Mouse (Mus musculus): ENCODE data around the gene Pomt1.

Gene Pomt1

GRCm38 (mm10) chr2:32235886-32236759 lies at the start of gene Pomt1:
Pomt1 (plus strand) TSS chr2:32236590.
- peak; percentile 96 for DNase-seq

GRCm38 (mm10) chr2:32187019-32187551 lies 49.3 kb upstream of the Pomt1 start:
- DNase-seq: no peak

DNA sequence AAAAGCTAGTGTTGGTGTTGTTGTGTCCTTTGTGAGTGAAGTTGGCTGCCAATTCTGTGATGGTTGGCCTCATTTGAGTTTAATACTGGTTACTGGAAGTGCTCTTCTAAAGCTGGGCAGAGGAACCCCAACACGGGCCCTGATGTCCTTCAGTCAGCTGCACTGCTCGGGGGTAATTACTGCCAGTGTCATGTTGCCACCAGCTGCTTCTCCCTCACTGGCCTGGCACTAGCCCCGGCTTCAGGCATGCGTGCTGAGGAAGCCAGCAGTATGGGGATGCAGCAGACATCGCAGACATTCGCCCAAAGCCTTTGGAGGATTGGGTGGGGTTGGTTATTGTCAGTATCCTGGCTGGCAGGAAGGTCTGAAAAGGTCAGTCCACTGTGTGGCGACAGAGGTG lies 48.7 kb upstream of the Pomt1 start:
- no peak for DNase-seq

GRCm38 (mm10) chr2:32189060-32189681 lies 47.2 kb upstream of the Pomt1 start:
- DNase-seq: no peak

GRCm38 (mm10) chr2:32190620-32191019 lies 45.8 kb upstream of the Pomt1 start:
- no peak for DNase-seq

DNA sequence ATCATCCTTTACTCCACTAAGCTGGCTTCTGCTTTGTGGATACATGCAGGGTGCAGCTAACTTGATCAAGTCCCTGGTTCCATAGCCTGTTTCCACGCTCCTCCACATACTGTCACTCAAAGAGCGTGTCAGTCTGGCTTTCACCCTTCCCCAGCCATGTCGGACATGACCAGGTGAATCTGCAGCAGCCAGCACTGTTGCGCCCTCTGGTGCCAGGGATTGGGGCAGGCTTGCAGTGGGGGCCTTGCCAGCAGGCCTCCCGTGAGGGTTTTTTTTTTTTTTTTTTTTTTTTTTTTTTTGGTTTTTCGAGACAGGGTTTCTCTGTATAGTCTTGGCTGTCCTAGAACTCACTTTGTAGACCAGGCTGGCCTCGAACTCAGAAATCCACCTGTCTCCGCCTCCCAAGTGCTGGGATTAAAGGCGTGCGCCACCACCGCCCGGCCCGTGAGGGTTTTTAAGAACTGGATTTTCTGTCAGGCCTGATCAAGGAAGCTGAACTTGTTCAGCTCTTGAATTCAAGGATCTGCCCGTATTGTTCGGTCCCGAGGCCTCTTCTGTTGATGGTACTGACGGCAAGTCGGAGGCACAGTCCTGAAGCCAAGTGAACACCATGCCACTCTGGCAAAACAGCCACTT lies 44.4 kb upstream of the Pomt1 start:
- DNase-seq: peak; percentile 53

DNA sequence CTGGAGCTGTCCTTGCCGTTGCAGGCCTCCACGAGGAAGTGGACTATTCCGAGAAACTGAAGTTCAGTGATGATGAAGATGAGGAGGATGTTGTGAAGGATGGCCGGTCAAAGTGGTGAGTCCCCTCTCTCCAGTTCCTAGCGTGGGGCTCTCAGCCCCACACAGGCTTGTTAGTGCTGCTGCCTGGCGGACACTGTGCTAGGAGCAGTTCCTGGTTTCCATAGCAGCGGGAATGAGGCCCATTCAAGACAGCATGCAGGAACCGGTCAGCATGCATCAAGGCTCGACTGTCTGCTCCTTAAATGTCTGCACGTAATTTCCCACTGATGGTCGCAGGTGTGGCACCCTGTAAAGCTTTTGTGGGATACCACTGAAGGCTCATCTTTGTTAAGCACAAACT lies 37.4 kb upstream of the Pomt1 start:
- no peak for DNase-seq

DNA sequence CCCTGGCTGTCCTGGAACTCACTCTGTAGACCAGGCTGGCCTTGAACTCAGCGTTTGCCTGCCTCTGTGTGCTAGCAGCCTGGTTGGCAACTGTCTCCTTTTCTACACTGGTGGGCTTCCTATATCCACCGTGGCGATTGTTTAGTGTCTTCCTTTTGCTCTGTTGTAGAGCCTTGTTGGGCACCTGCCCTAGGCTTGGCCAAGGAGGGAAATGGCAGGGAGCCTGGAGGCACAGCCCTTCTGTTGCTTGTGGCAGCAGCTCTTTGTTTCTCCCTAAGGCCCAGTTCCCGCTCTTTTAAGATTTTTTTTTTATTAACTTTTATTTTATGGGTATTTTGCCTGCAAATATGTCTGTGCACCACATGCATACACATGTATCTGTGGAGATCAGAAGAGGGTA lies 36.4 kb upstream of the Pomt1 start:
- DNase-seq: no peak

DNA sequence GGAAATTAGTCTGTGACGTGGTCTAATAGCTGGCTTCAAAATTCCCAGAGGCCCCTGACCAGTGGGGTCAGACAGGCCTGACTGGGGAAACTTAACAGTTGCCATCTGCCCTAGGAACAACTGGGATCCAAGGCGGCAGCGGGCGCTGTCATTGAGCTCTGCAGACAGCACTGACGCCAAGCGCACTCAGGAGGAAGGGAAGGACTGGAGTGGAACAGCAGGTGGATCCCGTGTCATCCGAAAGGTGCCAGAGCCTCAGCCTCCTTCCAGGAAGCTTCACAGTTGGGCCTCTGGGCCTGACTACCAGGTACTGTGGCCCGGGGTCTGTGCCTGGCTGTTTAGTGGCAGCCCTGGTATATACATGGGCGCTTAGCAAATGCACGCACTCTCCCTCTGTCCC lies 35.7 kb upstream of the Pomt1 start:
- no peak for DNase-seq

DNA sequence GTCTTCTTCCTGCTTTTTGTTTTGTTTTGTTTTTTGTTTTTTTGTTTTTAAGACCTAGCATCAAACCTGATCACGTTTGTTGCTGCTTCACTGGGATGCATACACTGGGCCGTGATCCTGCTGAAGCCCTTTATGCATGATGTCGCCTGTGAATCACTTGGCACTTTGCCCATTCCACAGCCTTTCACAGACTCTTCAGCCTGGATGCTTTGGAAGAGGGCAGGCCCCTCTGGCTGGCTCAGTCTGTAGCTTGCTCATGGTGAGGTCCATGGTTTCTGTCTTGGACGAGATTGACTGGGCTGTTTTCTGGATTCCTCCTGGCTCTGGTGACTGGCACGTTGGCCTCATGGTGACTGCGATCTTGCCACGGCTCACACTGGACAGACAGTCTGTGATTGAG lies 34.9 kb upstream of the Pomt1 start:
- DNase-seq: peak; percentile 61

DNA sequence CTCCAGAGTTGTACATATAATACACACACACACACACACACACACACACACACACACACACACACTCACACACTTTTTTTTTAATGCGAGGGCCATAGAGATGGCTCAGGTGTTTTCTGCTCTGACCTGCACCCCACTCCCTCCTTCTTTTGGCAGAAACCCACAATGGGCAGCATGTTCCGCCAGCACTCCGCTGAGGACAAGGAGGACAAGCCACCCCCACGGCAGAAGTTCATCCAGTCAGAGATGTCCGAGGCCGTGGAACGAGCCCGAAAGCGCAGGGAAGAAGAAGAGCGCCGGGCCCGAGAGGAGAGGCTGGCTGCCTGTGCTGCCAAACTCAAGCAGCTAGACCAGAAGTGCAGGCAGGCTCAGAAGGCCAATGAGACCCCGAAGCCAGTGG lies 32.5 kb upstream of the Pomt1 start:
- no peak for DNase-seq

DNA sequence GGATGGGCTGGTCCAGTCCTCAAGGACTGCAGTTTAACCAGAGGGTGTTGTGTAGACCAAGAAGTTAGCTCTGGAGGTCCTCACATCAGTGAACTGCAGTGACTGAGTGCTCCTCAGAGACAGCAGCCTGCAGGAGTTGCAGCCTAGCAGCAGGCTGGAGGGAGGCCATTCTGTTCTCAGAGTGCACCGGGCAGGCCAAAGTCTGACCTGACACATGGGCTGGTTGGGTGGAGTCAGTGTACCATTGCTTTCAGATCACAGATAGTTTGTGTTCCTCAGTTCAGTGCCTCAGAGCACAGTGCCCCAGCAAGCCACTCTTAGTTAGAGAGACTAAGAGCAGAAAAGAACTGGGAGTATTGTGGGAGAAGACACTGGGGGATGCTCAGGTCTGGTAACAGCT lies 28.7 kb upstream of the Pomt1 start:
- no peak for DNase-seq

DNA sequence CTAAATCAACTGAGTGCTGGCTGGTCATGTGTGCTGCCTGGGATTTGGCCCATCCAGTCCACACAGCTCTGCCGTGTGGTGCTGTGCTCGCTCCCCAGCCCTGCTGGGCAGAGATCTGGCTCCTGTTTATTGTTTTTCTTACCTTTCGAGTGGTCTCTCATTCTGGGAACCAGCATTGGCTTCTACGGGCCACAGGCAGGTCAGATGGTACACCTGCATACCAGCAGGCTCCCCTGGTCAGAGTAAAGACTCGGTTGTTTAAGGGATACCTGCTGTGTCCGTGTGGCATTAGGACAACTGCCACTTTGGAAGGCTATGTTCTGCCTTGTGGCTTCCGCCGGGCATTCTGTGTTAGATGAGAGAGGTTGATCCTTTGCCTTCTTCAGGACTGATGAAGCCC lies 24.7 kb upstream of the Pomt1 start:
- DNase-seq: no peak

- no peak for DNase-seq
These were observed 23.4 kb upstream of the Pomt1 start for GRCm38 (mm10) chr2:32213000-32213399.

GRCm38 (mm10) chr2:32215576-32215975 lies 20.8 kb upstream of the Pomt1 start:
- no peak for DNase-seq

GRCm38 (mm10) chr2:32216506-32216905 lies 19.9 kb upstream of the Pomt1 start:
- no peak for DNase-seq

DNA sequence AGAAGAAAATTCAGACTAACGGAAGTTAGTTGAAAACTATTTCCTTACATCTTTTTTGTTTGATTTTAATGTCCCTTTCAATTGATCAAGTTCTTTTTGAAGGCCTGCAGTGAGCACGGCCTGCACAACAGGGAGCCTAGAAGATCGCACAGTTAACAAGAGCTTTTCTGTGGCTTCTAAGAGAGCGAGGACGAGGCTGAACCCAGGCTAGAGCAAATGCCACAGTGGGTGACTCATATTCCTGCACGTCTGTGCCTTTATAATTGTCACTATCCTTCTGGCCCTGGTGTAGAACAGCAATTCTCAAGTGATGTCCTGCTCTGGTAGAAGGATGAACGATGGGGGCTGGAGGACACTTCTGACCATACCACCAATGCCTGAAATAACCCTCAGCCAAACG lies 18.7 kb upstream of the Pomt1 start:
- no peak for DNase-seq

GRCm38 (mm10) chr2:32218113-32218512 lies 18.3 kb upstream of the Pomt1 start:
- DNase-seq: no peak

DNA sequence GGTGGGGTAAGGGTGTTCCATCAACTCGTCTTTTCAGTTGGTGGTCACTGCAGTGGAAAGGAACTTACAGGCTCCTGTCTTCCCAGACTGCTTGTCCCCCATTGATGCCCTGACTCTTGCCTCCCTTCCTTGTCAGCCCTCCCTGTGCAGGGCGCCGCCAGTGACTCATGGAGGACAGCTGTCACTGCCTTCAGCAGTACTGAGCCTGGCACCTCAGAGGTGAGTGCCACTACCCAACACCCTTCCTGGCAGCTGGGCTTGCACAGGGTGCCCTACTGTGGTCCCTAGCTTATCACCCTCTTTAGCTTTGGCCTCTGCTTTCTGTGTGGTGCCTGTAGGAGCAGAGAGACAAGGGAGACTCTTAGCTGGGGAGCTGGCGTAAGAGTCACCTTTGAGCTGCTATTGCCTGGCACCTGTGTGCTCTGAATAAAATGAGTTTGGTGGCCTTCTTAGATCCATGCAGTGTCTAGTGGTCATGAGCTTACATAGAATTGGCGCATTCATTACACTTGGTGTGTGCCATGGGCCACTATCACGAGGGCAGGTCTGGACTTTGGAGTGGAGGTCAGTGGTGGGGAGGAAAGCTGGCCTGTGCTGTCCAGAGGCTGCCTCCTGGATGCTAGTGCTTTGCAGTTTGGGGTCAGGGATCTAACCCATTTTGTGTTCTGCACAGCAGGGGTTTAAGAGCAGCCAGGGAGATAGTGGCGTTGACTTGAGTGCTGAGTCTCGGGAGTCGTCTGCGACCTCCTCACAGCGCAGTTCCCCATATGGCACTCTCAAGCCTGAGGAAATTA lies 17.7 kb upstream of the Pomt1 start:
- no peak for DNase-seq

GRCm38 (mm10) chr2:32219501-32219900 lies 16.9 kb upstream of the Pomt1 start:
- no peak for DNase-seq

DNA sequence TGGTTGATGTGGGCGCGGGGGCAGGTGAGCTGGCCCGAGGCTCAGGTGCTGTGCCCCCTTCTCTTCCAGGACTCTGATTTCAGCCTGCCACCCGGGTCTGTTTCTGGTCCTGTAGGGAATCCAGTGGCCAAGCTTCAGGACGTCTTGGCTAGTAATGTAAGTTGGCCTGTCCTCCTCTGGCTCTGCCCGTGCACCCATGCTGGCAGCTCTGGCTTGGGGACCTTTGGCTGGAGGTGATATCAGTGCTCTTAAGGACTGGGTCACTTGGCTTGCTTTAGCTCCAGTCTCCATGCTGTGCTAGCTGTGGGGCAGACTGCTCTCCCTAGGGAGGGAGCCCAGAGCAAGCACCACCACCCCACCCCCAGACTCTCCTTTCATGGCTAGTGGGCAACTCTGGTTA lies 16.4 kb upstream of the Pomt1 start:
- no peak for DNase-seq

DNA sequence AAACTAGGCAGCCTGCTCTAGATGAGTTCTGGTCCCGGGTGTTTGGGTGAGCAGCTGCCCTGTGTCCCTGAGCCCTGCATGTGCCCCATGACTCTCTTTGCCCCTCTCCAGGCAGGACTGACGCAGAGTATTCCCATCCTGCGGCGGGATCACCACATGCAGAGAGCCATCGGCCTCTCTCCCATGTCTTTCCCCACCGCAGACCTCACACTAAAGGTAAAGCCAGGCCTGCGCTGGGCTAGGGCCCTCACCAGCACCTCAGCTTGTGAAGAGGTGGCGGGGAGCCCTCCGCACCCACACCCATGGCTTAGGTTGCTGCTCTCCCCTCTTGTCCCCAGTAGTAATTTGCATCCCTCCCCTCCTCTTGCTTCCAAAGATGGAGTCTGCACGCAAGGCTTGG lies 15.4 kb upstream of the Pomt1 start:
- DNase-seq: no peak

- no peak for DNase-seq
These were observed 14.8 kb upstream of the Pomt1 start for GRCm38 (mm10) chr2:32221577-32221976.
